Mouse (Mus musculus): ENCODE data around the gene Nit2. TPM values are rescaled to one million over a fixed set of nuclear protein-coding genes. Genes with fewer than 3 reads are reported as not detected.

The Nit2 gene
- polyA plus RNA-seq, 1 experiment from 2014 or later, result 98.7 TPM

DNA sequence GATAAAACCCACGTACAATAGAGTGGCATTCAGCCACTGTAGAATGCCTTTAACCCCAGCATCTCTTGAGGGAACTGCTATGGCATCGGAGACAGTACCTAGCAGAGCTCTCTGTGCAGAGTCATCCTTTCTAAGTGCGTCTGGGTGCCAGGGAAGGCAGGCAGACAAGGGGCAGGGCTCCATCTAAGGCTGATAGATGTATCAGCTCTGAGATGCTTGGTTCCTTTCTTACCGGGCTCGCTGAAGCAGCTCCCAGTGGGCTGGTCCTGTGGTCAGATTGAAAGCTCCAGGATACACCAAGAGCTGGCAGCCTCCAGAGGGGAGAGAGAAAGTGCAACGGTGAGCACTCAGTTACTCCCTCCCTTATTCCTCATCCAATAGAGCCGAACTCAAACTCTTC, 7.3 kb downstream of the Nit2 start:
- Histone ChIP-seq H3K36me3 (peaks cover 72% of the 10 kb centered on the region), H3K4me3 (no peak overlapping the region), H3K27me3 (no peaks in the 10 kb centered on the region), H3K4me1 (no peaks in the 10 kb centered on the region), H3K4me2 (no peak overlapping the region), H3K9ac (no peak overlapping the region), H3K9me3 (no peaks in the 10 kb centered on the region), H3K27ac (no peak overlapping the region)
- WGBS, result 69% methylated on average over 7 of the region's 7 CpGs
- no peak for ATAC-seq (ENCODE audit: insufficient number of reproducible peaks, insufficient read depth, low FRiP score, low TSS enrichment, low read depth)

DNA sequence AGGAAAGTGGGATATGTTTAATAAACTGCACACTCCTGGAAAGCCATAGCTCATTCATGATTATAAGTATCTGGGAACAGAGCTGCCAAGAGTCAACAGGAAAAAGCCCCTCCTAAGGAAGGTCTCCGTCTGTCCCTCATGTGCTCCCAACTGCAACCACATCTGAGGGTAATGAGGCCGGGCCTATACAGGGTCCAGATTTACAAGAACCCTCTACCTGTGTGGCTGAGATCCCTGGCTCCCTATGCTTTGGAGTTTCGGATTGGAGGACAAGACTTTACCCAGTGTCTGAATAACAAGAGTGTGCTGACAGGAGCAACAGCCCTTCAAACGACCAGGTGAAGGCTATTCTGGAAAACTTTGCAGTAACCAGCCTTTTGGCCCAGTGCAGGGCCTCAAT, 9.4 kb downstream of the Nit2 start:
- H3K4me2 ChIP-seq, result no peak overlapping the region
- H3K27ac ChIP-seq, result no peak overlapping the region
- no peaks in the 10 kb centered on the region for H3K4me1 ChIP-seq
- H3K4me3 ChIP-seq, result no peak overlapping the region
- ATAC-seq (ENCODE audit: insufficient number of reproducible peaks, insufficient read depth, low FRiP score, low TSS enrichment, low read depth), result no peak
- WGBS, result 80% methylated on average over 4 of the region's 4 CpGs
- no peaks in the 10 kb centered on the region for H3K9me3 ChIP-seq
- peaks cover 70% of the 10 kb centered on the region for H3K36me3 ChIP-seq
- no peak overlapping the region for H3K9ac ChIP-seq
- no peaks in the 10 kb centered on the region for H3K27me3 ChIP-seq

DNA sequence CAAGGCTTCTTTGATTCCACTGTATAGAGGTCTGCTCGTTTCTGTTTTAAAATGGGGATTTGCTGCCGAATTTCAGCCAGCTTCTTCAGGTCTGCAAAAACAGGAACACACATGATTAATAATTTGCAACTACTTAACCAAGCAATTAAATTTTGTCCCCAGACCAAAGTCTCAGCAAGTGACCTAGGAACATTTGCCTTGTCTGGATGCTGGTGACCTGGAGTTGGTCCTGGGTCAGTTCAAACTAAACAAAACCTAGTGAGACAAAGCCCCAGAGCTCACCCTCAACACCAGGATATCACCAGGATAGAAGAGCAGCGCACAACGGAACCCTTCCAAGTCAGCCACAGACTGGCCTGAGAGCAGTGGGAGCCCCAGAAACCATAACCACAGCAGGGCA, 10.1 kb downstream of the Nit2 start:
- no peak overlapping the region for H3K4me3 ChIP-seq
- no peaks in the 10 kb centered on the region for H3K9me3 ChIP-seq
- peaks cover 71% of the 10 kb centered on the region for H3K36me3 ChIP-seq
- H3K4me2 ChIP-seq, result no peak overlapping the region
- H3K27me3 ChIP-seq, result no peaks in the 10 kb centered on the region
- H3K9ac ChIP-seq, result no peak overlapping the region
- H3K4me1 ChIP-seq, result no peaks in the 10 kb centered on the region
- 88% methylated on average over 4 of the region's 4 CpGs for WGBS
- no peak overlapping the region for H3K27ac ChIP-seq
- no peak for ATAC-seq (ENCODE audit: insufficient number of reproducible peaks, insufficient read depth, low FRiP score, low TSS enrichment, low read depth)

DNA sequence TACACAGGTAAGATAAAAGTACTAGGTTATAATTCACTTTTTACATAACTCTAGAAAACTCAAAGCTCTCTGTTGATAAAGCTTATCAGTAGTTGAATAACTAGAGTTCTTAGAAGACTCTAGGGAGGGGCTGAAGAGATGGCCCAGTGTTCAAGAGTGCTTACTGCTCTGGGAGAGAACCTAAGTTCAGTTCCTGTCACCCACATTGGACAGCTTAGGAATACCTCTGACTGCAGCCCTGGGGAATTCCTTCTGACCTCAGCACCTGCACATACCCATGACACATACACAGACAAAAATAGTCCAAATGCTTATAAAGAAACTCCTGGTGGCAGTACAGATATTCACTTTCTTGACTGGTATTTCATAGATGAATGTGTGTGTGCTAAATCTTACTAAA, 11.2 kb downstream of the Nit2 start:
- H3K4me1 ChIP-seq, result no peaks in the 10 kb centered on the region
- no peak for ATAC-seq (ENCODE audit: insufficient number of reproducible peaks, insufficient read depth, low FRiP score, low TSS enrichment, low read depth)
- no peak overlapping the region for H3K4me2 ChIP-seq
- H3K27me3 ChIP-seq, result no peaks in the 10 kb centered on the region
- H3K27ac ChIP-seq, result no peak overlapping the region
- H3K36me3 ChIP-seq, result peaks cover 67% of the 10 kb centered on the region
- no peaks in the 10 kb centered on the region for H3K9me3 ChIP-seq
- no peak overlapping the region for H3K4me3 ChIP-seq
- H3K9ac ChIP-seq, result no peak overlapping the region

DNA sequence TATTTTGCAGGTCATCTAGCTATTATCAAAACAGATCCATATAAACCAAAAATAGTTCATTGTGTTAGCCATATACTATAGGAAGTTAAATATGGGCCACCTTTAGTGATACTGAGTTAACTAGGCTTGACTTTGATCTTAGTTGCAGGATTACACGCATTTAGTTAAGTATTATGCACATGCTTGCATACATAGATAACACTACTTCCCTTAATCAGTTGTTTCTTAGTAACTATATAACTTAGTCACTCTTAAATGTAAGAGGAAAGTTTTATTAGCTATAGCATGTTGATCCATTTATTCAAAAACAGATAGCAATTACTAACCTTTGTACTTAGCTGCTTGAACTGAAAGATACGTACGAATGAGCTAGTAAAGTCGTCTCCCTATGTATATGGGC, 15.7 kb downstream of the Nit2 start:
- 94% methylated on average over 4 of the region's 4 CpGs for WGBS
- H3K27me3 ChIP-seq, result no peaks in the 10 kb centered on the region
- H3K27ac ChIP-seq, result no peak overlapping the region
- H3K36me3 ChIP-seq, result peaks cover 58% of the 10 kb centered on the region
- H3K9me3 ChIP-seq, result no peaks in the 10 kb centered on the region
- no peak overlapping the region for H3K4me2 ChIP-seq
- ATAC-seq (ENCODE audit: insufficient number of reproducible peaks, insufficient read depth, low FRiP score, low TSS enrichment, low read depth), result no peak
- H3K4me1 ChIP-seq, result no peaks in the 10 kb centered on the region
- no peak overlapping the region for H3K9ac ChIP-seq
- H3K4me3 ChIP-seq, result no peak overlapping the region

DNA sequence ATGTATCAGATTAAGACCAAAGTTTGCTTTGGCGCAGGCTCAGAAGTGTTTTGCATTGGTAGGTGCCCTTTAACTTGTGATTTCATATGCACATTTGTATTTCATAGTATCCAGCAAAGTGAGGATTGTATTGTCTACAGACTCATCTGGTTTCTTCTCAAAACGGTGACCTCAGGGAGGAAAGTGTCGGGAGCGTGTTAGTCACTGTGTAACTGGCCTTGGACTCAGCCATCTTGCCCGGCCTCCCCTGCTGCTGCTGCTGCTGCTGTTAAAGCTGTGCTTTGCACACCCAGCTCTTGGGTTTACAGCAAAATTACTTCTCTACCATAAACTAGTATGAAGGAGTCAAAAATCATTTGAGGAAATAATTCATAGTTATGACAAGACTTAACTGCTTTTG, 22.4 kb downstream of the Nit2 start:
- no peak overlapping the region for H3K27ac ChIP-seq
- H3K27me3 ChIP-seq, result no peaks in the 10 kb centered on the region
- WGBS, result 95% methylated on average over 5 of the region's 5 CpGs
- no peak overlapping the region for H3K4me2 ChIP-seq
- H3K9ac ChIP-seq, result no peak overlapping the region
- no peaks in the 10 kb centered on the region for H3K4me1 ChIP-seq
- H3K4me3 ChIP-seq, result no peak overlapping the region
- ATAC-seq (ENCODE audit: insufficient number of reproducible peaks, insufficient read depth, low FRiP score, low TSS enrichment, low read depth), result no peak
- H3K36me3 ChIP-seq, result peaks cover 58% of the 10 kb centered on the region
- no peaks in the 10 kb centered on the region for H3K9me3 ChIP-seq

DNA sequence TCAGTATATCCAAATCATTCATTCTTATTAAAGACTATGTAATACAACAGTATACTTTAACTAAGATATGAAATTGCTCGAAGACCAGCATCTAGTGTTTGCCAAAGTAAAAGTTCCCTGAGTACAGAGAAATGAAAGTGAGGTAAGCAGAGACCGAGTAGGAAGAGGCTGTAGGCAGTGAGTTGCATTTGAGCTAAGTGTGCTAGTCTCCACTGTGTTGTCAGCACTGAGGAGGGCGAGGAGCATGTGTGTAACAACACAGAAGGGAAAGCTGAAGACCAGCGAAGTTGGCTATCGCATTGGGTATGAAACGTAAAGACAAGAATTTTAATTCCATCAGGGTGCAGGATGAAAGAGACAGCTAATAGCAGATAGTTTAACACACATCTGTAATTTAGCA, 33.5 kb downstream of the Nit2 start:
- H3K9ac ChIP-seq, result no peak overlapping the region
- H3K9me3 ChIP-seq, result no peaks in the 10 kb centered on the region
- no peak overlapping the region for H3K4me2 ChIP-seq
- no peak overlapping the region for H3K4me3 ChIP-seq
- H3K27me3 ChIP-seq, result no peaks in the 10 kb centered on the region
- H3K27ac ChIP-seq, result no peak overlapping the region
- ATAC-seq (ENCODE audit: insufficient number of reproducible peaks, insufficient read depth, low FRiP score, low TSS enrichment, low read depth), result no peak
- WGBS, result 90% methylated on average over 6 of the region's 6 CpGs
- H3K4me1 ChIP-seq, result peaks cover 2% of the 10 kb centered on the region; the same call in 1 of the 2 replicates
- peaks cover 34% of the 10 kb centered on the region for H3K36me3 ChIP-seq

DNA sequence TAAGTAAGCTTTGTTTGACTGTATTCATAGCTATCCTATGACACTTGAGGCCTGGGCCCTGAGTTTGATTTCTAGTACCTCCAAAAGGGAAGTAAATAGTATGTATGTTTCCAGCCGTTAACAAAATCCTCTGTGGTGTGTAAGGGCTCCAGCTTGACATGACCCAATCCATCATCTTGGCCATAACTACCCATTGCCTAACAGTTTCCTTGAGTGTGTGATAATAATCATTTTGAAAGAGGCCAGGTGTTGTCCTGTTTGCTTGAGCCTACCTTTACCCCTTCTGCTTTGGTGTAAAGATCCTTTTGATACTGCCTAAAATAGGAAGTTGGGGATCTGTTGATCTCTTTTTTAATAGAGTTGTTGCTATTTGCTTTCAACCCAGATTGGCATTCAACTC, 34.8 kb downstream of the Nit2 start:
- no peak for ATAC-seq (ENCODE audit: insufficient number of reproducible peaks, insufficient read depth, low FRiP score, low TSS enrichment, low read depth)
- H3K9ac ChIP-seq, result no peak overlapping the region
- H3K4me1 ChIP-seq, result peaks cover 2% of the 10 kb centered on the region; the same call in 1 of the 2 replicates
- H3K36me3 ChIP-seq, result peaks cover 26% of the 10 kb centered on the region
- 96% methylated on average over 1 of the region's 1 CpGs for WGBS
- no peak overlapping the region for H3K4me2 ChIP-seq
- H3K27me3 ChIP-seq, result no peaks in the 10 kb centered on the region
- H3K9me3 ChIP-seq, result no peaks in the 10 kb centered on the region
- H3K4me3 ChIP-seq, result no peak overlapping the region
- H3K27ac ChIP-seq, result no peak overlapping the region

DNA sequence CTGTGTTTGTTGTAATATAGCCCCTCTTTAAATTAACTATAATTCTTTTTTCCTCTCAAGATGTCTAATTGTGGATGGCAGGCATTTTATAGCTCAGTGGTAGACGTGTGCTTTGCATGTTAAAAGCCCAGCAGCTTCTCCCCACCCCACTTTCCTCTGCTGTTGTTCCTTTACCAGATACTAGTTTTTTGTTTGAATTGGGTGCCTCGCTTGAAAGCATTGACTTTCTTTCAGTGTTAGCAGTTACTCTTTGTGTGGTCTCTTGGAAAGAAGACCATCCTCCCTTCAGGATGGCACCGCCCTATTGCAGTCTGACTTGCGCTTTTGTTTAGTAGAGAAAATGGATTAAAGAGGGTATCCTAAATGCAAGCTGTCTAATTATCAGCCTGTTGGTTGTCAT, 35.6 kb downstream of the Nit2 start:
- WGBS, result 77% methylated on average over 4 of the region's 4 CpGs
- Histone ChIP-seq H3K27me3 (no peaks in the 10 kb centered on the region), H3K36me3 (peaks cover 18% of the 10 kb centered on the region), H3K4me1 (peaks cover 2% of the 10 kb centered on the region; the same call in 1 of the 2 replicates), H3K27ac (no peak overlapping the region), H3K4me3 (no peak overlapping the region), H3K4me2 (no peak overlapping the region), H3K9ac (no peak overlapping the region), H3K9me3 (no peaks in the 10 kb centered on the region)
- no peak for ATAC-seq (ENCODE audit: insufficient number of reproducible peaks, insufficient read depth, low FRiP score, low TSS enrichment, low read depth)

DNA sequence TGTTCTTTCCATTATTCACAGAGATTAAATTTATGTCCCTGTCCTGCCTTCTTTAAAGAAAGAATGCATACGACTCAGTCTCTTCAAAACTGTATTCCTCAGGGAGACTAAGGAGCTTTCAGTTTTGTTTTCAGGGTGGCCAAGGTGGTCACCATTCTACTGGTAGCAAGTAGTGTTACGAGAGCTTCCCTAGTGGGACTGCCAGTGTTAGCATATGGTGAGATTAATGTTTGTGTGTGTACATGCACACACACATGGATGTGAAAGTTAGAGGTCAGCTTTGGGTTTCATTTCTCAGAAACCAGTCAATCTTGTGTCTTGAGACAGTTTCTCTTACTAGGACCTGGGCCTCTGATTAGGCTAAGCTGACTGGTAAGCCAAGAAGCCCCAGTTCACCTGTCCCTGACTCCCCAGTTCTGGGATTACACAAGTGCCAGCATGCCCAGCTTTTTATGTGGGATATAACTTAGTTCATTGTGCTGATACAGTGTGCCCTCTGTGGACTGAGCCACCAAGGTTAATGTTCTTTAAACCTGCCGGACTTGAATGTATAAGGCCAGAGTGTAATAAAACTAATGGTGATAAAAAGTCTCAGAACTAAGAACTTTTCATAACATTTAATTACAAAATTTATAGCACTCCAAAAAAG, 36.3 kb downstream of the Nit2 start:
- no peaks in the 10 kb centered on the region for H3K27me3 ChIP-seq
- H3K4me3 ChIP-seq, result no peak overlapping the region
- H3K9me3 ChIP-seq, result no peaks in the 10 kb centered on the region
- 83% methylated on average over 3 of the region's 3 CpGs for WGBS
- H3K27ac ChIP-seq, result no peak overlapping the region
- no peak overlapping the region for H3K9ac ChIP-seq
- peaks cover 6% of the 10 kb centered on the region for H3K4me1 ChIP-seq
- no peak for ATAC-seq (ENCODE audit: insufficient number of reproducible peaks, insufficient read depth, low FRiP score, low TSS enrichment, low read depth)
- H3K4me2 ChIP-seq, result no peak overlapping the region
- H3K36me3 ChIP-seq, result peaks cover 13% of the 10 kb centered on the region

DNA sequence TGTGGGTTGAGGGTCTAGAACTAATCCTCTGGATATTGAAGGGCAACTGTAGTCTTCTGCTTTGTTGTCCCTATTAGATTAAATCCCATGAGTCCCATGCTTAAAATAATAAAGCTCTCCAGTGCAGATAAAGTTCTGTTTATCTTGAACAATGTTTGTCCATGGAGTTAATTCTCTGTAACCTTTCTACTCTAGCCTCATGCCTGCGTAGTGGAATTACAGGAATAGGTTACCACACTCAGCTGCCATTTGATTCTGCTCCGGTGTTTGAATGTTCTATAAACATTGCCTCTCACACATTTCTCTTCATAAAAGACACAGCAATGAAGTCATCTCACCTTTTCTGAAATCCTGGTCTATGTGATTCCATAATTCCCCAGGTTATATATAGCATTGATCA, 39.3 kb downstream of the Nit2 start:
- ATAC-seq (ENCODE audit: insufficient number of reproducible peaks, insufficient read depth, low FRiP score, low TSS enrichment, low read depth), result no peak
- no peak overlapping the region for H3K4me3 ChIP-seq
- no peaks in the 10 kb centered on the region for H3K36me3 ChIP-seq
- H3K27me3 ChIP-seq, result no peaks in the 10 kb centered on the region
- H3K9me3 ChIP-seq, result no peaks in the 10 kb centered on the region
- H3K9ac ChIP-seq, result no peak overlapping the region
- H3K4me2 ChIP-seq, result no peak overlapping the region
- H3K27ac ChIP-seq, result no peak overlapping the region
- H3K4me1 ChIP-seq, result peaks cover 20% of the 10 kb centered on the region
- 94% methylated on average over 2 of the region's 2 CpGs for WGBS

DNA sequence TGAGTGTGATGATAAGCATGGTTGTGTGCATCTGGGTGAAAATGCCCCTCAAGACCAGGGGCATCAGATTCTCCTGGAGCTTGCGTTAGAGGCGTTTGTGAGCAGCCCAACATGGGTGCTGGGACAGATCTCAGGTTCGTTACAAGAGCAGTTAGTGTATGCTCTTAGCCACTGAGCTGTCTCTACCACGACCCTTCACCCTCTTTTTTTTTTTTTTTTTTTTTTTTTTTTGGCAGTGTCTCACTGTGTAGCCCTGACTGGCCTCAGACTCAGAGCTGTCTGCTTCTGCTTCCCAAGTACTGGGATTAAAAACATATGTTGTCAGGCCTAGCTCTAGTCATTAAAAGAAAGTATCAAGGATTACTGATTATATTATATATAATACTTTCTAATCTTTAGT, 40.9 kb downstream of the Nit2 start:
- H3K4me2 ChIP-seq, result no peak overlapping the region
- 40% methylated on average over 4 of the region's 4 CpGs for WGBS
- ATAC-seq (ENCODE audit: insufficient number of reproducible peaks, insufficient read depth, low FRiP score, low TSS enrichment, low read depth), result no peak
- no peaks in the 10 kb centered on the region for H3K9me3 ChIP-seq
- H3K4me3 ChIP-seq, result no peak overlapping the region
- H3K27me3 ChIP-seq, result no peaks in the 10 kb centered on the region
- H3K4me1 ChIP-seq, result peaks cover 24% of the 10 kb centered on the region
- no peaks in the 10 kb centered on the region for H3K36me3 ChIP-seq
- H3K9ac ChIP-seq, result no peak overlapping the region
- no peak overlapping the region for H3K27ac ChIP-seq

All from embryonic facial prominence, embryonic 13.5 days (tissue).